Mouse (Mus musculus) ES-E14 (cell line): ENCODE results near the gene Olfr313.
"Not testable (repeated sequence)": the region's sequence is repeated elsewhere in the genome, so short reads cannot be mapped to it uniquely, and the experiment has no call there.

Experiments
- HCFC1 ChIP-seq: IDR thresholded peaks from 2 replicates; pipeline ENCODE4 v1.6.1; 2012; ENCODE audit warnings: low read length, inconsistent platforms, borderline replicate concordance; ENCODE audit not compliant: insufficient read depth
- MAFK ChIP-seq: IDR thresholded peaks from 2 replicates; pipeline ENCODE4 v1.6.1; 2014; ENCODE audit warnings: mild to moderate bottlenecking, low read depth, low read length, inconsistent platforms; ENCODE audit not compliant: insufficient read depth
- ZC3H11A ChIP-seq: IDR thresholded peaks from 2 replicates; pipeline ENCODE4 v1.6.1; 2012; ENCODE audit warnings: low read depth, mild to moderate bottlenecking, inconsistent platforms, low read length, borderline replicate concordance
- ZNF384 ChIP-seq: IDR thresholded peaks from 2 replicates; pipeline ENCODE4 v1.6.1; 2012; ENCODE audit warnings: low read depth, low read length, inconsistent platforms

DNA sequence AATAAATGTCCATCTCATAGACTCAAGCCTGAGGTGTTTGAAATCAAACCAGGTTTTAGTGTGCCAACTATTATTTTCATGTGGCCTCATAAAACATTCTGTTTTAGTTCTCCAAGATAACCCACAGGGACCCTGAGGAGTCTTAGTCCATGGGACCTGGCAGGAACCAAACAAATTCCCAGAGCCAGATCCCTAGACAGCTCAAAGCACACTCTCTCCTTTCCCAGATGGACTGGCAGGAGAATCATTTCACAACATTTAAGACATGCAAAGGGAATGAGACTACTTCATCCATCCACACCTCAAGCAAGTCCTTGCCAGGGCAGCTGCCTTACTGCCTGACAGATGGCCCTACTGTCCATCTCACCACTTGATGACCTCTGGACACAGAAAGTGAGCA is 14.1 kb downstream of the Olfr313 start, which contains the start of gene Olfr312:
- not testable (repeated sequence) for TF ChIP-seq HCFC1, ZNF384, ZC3H11A, MAFK
